Mouse (Mus musculus): ENCODE measurements around the gene Agbl1.

- TF ChIP-seq KAT2A (IDR thresholded peaks at IDR 0.05; ENCODE audit: insufficient replicate concordance, low read length) (no peak), ZC3H11A (IDR thresholded peaks at IDR 0.05; ENCODE audit: low read depth, low read length) (no peak), ELF1 (IDR thresholded peaks at IDR 0.05; ENCODE audit: low read depth, low read length) (no peak), CTCF (conservative IDR thresholded peaks at IDR 0.05 in 1 of 2, IDR thresholded peaks at IDR 0.05 in 1 of 2; ENCODE audit: low read depth in 2 of 2, low read length in 2 of 2) (no peak), MEF2A (IDR thresholded peaks at IDR 0.05; ENCODE audit: borderline replicate concordance, low read depth, low read length) (no peak), MAZ (IDR thresholded peaks at IDR 0.05; ENCODE audit: low read depth, low read length) (no peak), POLR2A (IDR thresholded peaks at IDR 0.05; ENCODE audit: low read depth, low read length) (no peak), JUND (conservative IDR thresholded peaks at IDR 0.05; ENCODE audit: low read depth, low read length) (no peak), EP300 (IDR thresholded peaks at IDR 0.05; ENCODE audit: low read length) (no peak), UBTF (IDR thresholded peaks at IDR 0.05; ENCODE audit: low read depth, low read length) (no peak), CHD2 (IDR thresholded peaks at IDR 0.05; ENCODE audit: low read length) (no peak)
Observed at GRCm38 (mm10) chr7:76409020-76409419, 179.3 kb downstream of the Agbl1 start.

All from CH12.LX (cell line).